Mouse (Mus musculus) activated CD4-positive, CD25-positive, alpha-beta regulatory T cell, adult 9 weeks (primary cell): ENCODE measurements around the gene Krtap17-1. TPM values are rescaled to one million over a fixed set of nuclear protein-coding genes. Genes with fewer than 3 reads are reported as not detected.

Experiments
- polyA plus RNA-seq: library from polyadenylated mRNA; unstranded; fragments of 100-300 nt; shearing (Covaris generic); gene quantifications from one replicate; pipeline ENCODE4 v1.2.1, GENCODE M21; 2017

Krtap17-1 gene
- not detected for polyA plus RNA-seq

DNA sequence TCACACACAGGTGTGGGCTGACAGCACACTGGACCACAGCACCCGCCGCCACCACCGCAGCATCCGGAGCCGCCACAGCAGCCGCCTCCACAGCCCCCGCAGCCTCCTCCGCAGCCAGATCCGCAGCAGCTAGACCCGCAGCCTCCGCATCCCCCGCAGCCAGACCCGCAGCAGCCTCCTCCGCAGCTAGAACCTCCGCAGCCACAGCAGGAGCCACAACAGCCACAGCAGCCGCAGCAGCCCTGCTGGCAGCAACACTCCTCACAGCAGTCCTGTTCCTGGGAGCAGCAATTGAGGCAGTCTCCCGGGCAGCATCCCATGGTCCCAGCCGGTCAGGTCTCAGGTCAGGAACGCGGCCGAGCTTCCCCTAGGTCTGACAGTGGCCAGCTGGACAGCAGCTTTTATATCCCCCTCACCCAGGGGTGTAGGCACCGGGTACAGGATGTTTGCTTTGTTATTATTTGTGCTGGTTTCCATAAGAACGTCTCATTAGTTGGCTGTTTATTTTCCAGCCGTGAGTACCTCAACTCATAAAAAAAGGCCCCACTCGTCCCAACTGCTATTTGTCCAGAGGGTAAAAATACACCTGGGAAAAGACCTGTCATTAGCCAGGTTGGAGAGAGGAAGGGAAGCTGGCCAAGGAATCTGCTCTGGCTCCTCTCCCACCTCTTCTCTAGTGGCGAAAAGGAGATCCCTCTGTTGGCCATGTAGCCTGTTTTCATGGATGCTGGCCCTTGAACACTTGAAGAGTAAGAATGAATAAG lies at the start of gene Krtap17-1:
Gene Krtap17-1, minus strand, starts transcription at position 375 of the 764 bp plus-strand sequence.

DNA sequence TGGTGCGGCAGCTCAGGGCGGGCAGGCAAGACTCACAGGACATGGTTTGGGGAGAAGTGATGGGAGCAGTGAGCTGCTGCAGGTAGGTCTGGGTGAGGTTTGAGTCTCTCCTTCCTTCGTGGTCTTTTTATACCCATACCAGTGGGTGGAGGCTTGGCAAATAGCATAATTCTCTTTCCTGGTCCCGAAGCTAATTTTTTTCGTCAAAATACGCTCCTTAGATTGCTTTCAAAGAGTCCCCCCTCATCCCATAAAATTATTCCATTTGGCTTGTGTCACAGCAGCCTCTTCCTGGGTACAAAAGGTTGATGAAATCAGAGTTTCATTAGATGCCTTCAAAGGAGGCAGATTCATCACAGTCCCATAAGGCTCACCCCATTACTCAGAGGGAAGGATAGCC lies 47.7 kb upstream of the Krtap17-1 start, which contains the start of gene Krt34:
Gene Krt34, minus strand, starts transcription at position 101 of the 400 bp plus-strand sequence.

DNA sequence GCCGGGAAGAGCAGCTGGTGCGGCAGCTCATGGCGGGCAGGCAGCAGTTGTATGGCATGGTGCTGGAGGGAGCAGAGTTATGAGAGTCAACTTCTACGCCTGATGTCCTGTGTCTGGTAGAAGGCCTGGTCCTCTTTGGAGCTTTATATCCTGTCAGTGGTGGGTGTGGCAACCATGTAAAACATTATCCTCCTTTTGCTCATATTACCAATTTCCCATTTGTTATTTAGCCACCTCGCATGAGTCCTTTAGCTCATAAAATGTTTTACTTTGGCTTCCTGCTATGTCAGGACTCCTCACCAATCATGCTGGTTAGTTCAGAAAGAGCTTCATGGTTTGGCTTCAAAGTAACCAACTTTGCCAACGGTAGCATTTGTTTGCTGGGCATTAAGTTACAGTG lies 36.0 kb upstream of the Krtap17-1 start, which contains the start of gene Krt33b:
Gene Krt33b, minus strand, starts transcription at position 101 of the 400 bp plus-strand sequence.

GRCm38 (mm10) chr11:100016112-100016511 lies 22.3 kb upstream of the Krtap17-1 start, which contains the start of gene Krt33a:
Krt33a (minus strand) TSS chr11:100016212.

DNA sequence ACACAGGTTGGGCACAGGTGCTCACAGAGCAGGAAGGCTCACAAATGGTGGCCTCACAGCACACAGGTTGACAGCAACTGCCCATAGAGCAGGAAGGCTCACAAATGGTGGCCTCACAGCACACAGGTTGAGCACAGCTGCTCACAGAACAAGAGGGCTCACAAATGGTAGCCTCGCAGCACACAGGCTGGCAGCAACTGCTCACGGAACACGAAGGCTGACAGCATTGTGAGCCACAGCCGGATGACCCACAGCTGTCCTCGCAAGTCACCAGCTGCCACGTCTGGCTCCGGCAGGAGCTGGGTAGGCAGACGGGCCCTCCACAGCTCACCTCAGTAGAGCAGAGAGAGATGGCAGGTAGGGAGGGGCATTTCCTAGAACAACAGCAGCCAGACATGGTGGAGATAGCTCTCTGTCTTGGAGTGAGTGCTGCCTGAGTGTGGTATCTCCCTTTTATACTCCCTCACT lies 7.6 kb downstream of the Krtap17-1 start, which contains the start of gene Krtap16-1:
Gene Krtap16-1, minus strand, starts transcription at position 418 of the 468 bp plus-strand sequence.

GRCm38 (mm10) chr11:99978953-99979352 lies 14.8 kb downstream of the Krtap17-1 start, which contains the start of gene Krtap29-1:
Krtap29-1 (minus strand) TSS chr11:99979053.

GRCm38 (mm10) chr11:99948175-99948574 lies 45.6 kb downstream of the Krtap17-1 start, which contains the start of gene Krtap9-5:
Krtap9-5 (plus strand) TSS chr11:99948475.

Other genes starting within 250 kb of the Krtap17-1 start
- gene Gm11595, start 221.1 kb downstream of the Krtap17-1 start, polyA plus RNA-seq, result not detected
- gene Krtap4-8, start 213.3 kb downstream of the Krtap17-1 start, polyA plus RNA-seq, result not detected
- gene Krtap4-9, start 208.8 kb downstream of the Krtap17-1 start, polyA plus RNA-seq, result not detected
- gene Gm11596, start 200.5 kb downstream of the Krtap17-1 start, polyA plus RNA-seq, result not detected
- gene Gm11569, start 195.1 kb downstream of the Krtap17-1 start, polyA plus RNA-seq, result not detected
- gene Gm11554, start 189.5 kb downstream of the Krtap17-1 start, polyA plus RNA-seq, result not detected
- not detected for gene Krtap4-13, start 184.1 kb downstream of the Krtap17-1 start, polyA plus RNA-seq
- gene Gm11564, start 178.3 kb downstream of the Krtap17-1 start, polyA plus RNA-seq, result not detected
- gene 2300003K06Rik, start 155.9 kb downstream of the Krtap17-1 start, polyA plus RNA-seq, result not detected
- gene Krtap4-16, start 142.4 kb downstream of the Krtap17-1 start, polyA plus RNA-seq, result not detected
- gene Gm11568, start 136.1 kb downstream of the Krtap17-1 start, polyA plus RNA-seq, result not detected
- not detected for gene Gm11559, start 129.5 kb downstream of the Krtap17-1 start, polyA plus RNA-seq
- not detected for gene Krtap9-1, start 120.6 kb downstream of the Krtap17-1 start, polyA plus RNA-seq
- not detected for gene Gm11567, start 114.8 kb downstream of the Krtap17-1 start, polyA plus RNA-seq
- gene Krtap31-1, start 86.1 kb downstream of the Krtap17-1 start, polyA plus RNA-seq, result not detected
- not detected for gene Gm11565, start 79.2 kb downstream of the Krtap17-1 start, polyA plus RNA-seq
- not detected for gene Krtap31-2, start 57.7 kb downstream of the Krtap17-1 start, polyA plus RNA-seq
- gene Krtap9-5, start 45.5 kb downstream of the Krtap17-1 start, polyA plus RNA-seq, result not detected
- gene Krtap29-1, start 14.9 kb downstream of the Krtap17-1 start, polyA plus RNA-seq, result not detected
- gene Krtap16-1, start 7.4 kb downstream of the Krtap17-1 start, polyA plus RNA-seq, result not detected
- gene Krt33a, start 22.2 kb upstream of the Krtap17-1 start, polyA plus RNA-seq, result not detected
- not detected for gene Krt33b, start 35.9 kb upstream of the Krtap17-1 start, polyA plus RNA-seq
- not detected for gene Krt34, start 47.6 kb upstream of the Krtap17-1 start, polyA plus RNA-seq
- not detected for gene Krt31, start 56.6 kb upstream of the Krtap17-1 start, polyA plus RNA-seq
- gene Krt32, start 94.2 kb upstream of the Krtap17-1 start, polyA plus RNA-seq, result not detected
- gene Krt35, start 102.2 kb upstream of the Krtap17-1 start, polyA plus RNA-seq, result not detected
- gene Krt36, start 111.6 kb upstream of the Krtap17-1 start, polyA plus RNA-seq, result not detected
- not detected for gene Krt13, start 127.6 kb upstream of the Krtap17-1 start, polyA plus RNA-seq
- gene Krt15, start 141.9 kb upstream of the Krtap17-1 start, polyA plus RNA-seq, result not detected
- not detected for gene Krt19, start 154.7 kb upstream of the Krtap17-1 start, polyA plus RNA-seq
- not detected for gene Krt9, start 199.3 kb upstream of the Krtap17-1 start, polyA plus RNA-seq
- not detected for gene Krt14, start 213.6 kb upstream of the Krtap17-1 start, polyA plus RNA-seq